In the genomic region with DNA sequence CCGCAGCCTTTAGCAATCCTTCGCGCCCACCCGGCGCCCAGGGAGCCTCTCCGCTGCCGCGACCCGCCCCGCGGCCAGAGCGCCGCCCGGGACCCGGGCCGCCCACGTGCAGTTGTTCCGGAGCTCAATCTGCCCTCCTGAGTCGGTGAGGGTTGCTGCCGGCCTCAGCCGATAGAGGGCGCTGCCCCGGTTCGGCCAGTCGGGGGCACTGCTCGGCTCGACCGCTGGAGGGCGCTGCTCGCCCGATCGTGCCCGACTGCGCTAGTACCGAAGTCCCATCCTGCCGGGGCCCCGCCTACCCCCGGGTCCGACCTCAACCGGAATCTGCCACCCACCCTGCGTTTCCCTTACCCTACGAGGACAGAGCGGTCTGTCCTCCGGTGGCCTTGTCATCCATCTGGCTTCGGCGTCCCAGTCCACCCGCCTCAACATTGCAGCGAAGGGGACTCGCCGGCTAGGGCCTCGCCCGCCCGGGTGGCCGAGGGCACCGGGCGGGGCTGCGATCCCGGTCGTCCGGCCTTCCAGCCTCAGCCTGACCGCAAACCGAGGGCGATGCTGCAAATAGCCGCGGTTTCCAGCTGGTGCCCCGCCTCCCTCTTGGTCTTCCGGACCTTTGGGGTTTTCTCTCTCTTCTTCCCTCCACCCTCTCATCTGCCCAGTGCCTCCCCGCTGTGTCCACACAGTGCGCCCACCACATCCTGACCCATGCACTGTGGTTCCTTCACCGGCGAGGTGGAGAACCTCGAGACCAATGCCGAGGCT, we compare ENCODE assay signal across 8 mouse cellular contexts. TPM values are rescaled to one million over a fixed set of nuclear protein-coding genes. Genes with fewer than 3 reads are reported as not detected.
DNase-seq lines count a peak whose midpoint lies in the region; ATAC-seq lines count a peak whose summit lies in the region.

No protein-coding gene starts in this region.

- peak overlapping the region; percentile 96 for H3K4me3 ChIP-seq in megakaryocyte, embryonic 14.5 days (replicated peaks)

- H3K36me3 ChIP-seq in megakaryocyte, embryonic 14.5 days (replicated peaks; ENCODE audit: low read length): peaks cover 6% of the 10 kb centered on the region

- H3K27me3 ChIP-seq in megakaryocyte, embryonic 14.5 days (replicated peaks): peaks cover 22% of the 10 kb centered on the region

- H3K9me3 ChIP-seq in megakaryocyte, embryonic 14.5 days: no peaks in the 10 kb centered on the region

- H3K4me1 ChIP-seq in megakaryocyte, embryonic 14.5 days: peaks cover 78% of the 10 kb centered on the region

- ATAC-seq in inflammation-experienced regulatory T-cells, adult 6 months: peak; percentile 75

- DNase-seq in adrenal gland, adult (ENCODE audit: inconsistent age in 2 of 2, low spot score in 1 of 2): peak; percentile 94 to 99
- peak; percentile 86 for DNase-seq in embryo, embryonic 10 days (ENCODE audit: low spot score)
- peak; percentile 97 for DNase-seq in gastrocnemius, postnatal 10 days
- DNase-seq in left cerebral cortex, adult 9 months (ENCODE audit: low spot score in 2 of 2): peak; percentile 63 to 91
- peak; percentile 86 for DNase-seq in right cerebral cortex, adult 2 months (ENCODE audit: low spot score in 2 of 2)
- peak; percentile 74 for DNase-seq in urinary bladder, postnatal 10 days (ENCODE audit: low spot score)

RNA-seq across cellular contexts. Expression of a gene that starts 2.1 kb away (rescaled TPM):
- not detected for total RNA-seq in gastrocnemius, postnatal 10 days (2021)
- polyA plus RNA-seq in inflammation-experienced regulatory T-cells, adult 6 months (2017; shearing (Covaris generic)): under 1 TPM in 1 of 3 experiments, not detected in 2; 0.47 TPM
- 1.3 and 1.9 TPM in 2 replicates for polyA plus RNA-seq in megakaryocyte, embryonic 14.5 days (2012; ENCODE audit: insufficient read depth, low replicate concordance)

RNA-seq across cellular contexts. Expression of a gene that starts 50.8 kb away (rescaled TPM):
- total RNA-seq in gastrocnemius, postnatal 10 days (2021): 10 to 100 TPM; 29.7 to 31.8 TPM
- polyA plus RNA-seq in inflammation-experienced regulatory T-cells, adult 6 months (2017; shearing (Covaris generic)): 10 to 100 TPM; 45.4 to 49.3 (median 47.4) TPM
- polyA plus RNA-seq in megakaryocyte, embryonic 14.5 days (2012; ENCODE audit: insufficient read depth, low replicate concordance): 0.48 and 11.7 TPM in 2 replicates

Comparison
In these comparisons a context has a peak if more than half of its experiments do, and no peak if none do; other contexts are left out.
1. Peak in every context shown above with its lines: DNase-seq, ATAC-seq and H3K4me3 ChIP-seq.